Mouse (Mus musculus): ENCODE measurements around the gene Tvp23b.

Tvp23b gene

DNA sequence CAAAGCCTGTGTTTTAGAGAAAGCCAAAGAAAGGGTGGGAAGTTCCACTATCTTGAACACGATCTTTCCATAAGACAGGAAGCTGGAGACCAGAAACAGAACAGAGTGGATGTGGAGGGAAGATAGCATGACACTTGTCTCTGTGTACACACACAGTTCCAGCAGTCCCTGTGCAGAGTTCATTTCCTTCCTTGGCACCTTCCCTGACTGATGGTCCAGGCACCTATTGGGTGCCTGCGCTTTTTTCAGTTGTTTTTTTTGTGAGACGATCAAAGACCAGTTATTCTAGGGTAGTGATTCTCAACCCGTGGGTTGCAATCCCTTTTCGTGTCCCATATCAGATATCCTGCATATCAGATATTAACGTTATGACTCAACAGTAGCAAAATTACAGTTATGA is 58.7 kb downstream of the Tvp23b start:
- no peak for DNase-seq (ENCODE audit: extremely low spot score, low read depth, low spot score)

DNA sequence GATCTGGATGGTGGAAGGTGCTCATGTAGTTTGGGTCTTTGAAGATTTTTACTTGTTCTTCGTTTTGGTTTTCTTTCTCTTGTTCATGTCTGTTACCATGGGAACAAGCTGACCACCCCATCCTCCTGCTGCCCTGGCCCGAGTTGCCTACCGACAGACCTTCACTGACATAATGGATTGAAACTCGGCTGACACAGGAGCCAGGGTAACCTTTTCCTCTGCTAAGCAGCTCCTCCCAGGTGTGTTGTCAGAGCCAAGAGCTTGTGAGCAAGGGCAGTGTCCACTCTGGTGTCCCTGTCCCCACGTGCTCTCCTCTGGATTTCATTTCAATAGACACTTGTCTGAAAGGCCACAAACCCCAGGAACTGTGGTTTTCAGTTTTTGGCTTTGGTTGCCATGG is 59.7 kb downstream of the Tvp23b start:
- no peak for DNase-seq (ENCODE audit: extremely low spot score, low read depth, low spot score)

DNA sequence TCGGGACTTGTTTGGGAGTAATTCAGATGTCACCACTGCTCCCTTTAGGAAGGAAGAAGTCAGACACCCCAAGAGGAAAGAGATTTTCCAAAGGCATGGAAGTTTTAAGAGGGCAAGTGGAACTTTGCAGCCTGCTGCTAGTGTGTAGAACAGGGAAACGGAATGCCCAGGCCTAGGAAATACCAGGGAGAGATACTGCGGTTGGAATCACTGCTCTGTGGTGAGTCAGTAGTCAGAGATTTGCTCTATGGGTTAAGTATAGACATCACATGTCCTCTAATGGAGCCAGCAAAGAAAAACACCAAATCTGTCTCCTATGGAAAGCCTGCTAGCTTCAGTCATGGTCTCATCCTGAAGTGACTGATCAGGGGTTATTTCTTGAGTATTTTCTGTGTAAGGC is 60.9 kb downstream of the Tvp23b start:
- no peak for DNase-seq (ENCODE audit: extremely low spot score, low read depth, low spot score)

GRCm38 (mm10) chr11:62943538-62943937 is 64.3 kb downstream of the Tvp23b start:
- no peak for DNase-seq (ENCODE audit: extremely low spot score, low read depth, low spot score)

DNA sequence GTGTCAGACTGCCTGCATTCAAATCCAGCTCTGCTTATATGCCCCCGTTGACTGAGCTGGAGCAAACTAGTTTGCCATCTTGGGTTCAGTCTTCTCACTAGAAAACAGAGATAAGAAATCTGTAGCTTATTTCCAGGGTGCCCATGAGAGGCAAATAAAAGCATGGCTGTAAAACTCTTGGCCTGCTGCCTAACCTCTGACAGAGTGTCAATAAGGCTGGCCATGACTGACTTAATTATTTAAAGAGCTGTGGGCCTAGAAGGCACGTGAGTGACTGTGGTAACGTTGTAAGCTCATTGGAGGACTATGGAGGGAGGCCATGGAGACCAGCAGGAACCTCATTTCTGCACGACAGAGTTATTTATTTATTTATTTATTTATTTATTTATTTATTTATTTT is 66.3 kb downstream of the Tvp23b start:
- no peak for DNase-seq (ENCODE audit: extremely low spot score, low read depth, low spot score)

DNA sequence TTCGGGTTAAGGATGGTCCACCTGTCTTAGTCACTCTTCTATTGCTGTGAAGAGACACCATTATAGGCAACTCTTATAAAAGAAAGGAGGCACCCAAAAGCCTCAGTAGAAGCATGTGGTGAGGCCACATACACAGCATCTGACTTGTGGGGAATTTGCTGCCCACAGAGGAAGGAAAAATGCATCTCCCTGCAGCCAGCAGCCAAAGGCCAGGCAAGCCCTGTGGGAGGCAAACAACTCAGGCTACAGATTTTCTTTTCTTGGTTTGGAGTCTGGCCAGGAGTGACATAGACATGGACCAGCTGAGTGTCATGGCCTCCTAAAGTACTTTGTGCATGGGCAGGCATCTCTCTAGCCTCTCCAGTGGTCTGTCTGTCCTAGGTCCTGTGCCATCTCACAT is 70.3 kb downstream of the Tvp23b start:
- DNase-seq (ENCODE audit: extremely low spot score, low read depth, low spot score), result no peak

DNA sequence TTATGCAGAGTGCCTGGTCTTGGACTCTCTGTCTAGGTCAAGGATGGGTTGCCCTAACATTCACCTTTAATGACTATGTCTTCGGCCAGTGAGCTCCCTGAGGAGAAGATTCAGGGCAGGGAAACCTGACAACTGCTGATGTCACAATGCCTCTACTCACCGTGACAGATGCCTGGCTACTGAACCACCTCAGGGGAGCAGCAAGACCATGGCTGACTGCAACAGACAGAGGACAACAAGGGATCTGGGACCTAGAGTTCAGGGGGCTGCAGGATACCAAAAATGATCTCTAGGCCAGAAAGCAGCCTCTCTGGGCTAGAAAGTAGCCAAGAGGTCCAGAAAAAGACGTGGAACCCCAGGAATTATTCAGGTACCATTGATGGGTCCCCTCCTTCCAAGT is 71.8 kb downstream of the Tvp23b start, which contains the start of gene Cdrt4:
Gene Cdrt4, plus strand, starts transcription at position 182 of the 400 bp plus-strand sequence.
- no peak for DNase-seq (ENCODE audit: extremely low spot score, low read depth, low spot score)

DNA sequence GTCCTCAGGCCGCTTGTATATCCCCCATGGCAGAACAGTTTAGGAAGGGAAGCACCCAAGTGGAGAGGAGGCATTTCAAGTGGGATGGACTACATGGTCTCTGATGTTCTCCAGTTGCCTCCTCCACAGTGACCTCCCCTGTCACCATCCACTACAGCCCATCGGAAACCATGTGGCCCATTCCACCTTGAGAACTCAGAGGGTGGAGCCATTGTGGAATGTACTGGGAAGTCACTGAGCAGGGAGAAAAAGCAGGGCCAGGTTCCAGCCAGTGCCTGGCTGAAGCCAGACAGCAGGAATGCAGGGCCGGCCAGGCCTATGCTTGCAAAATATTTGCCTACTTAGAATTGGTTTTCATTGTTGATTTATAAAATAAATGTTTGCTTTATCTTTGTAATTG is 75.5 kb downstream of the Tvp23b start:
- no peak for DNase-seq (ENCODE audit: extremely low spot score, low read depth, low spot score)

DNA sequence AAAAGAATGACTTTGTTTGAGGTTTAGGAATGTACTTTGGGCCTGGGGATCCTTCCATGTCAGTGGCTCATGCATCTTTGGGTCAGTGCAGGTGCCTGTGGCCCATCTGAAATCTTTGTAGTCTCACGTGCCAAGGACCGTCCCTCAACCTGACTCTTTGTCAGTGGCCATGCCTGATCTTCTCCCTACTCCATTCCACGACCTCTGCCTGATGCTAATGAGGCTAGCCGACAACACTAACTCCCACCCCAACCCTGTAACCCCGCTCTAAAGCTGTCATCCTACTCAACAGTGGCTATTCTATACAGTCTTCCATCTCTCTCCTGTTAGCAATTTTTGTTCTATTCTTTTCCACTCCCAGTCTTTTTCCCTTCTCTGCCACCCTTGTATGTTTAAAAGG is 75.9 kb downstream of the Tvp23b start:
- DNase-seq (ENCODE audit: extremely low spot score, low read depth, low spot score), result no peak

DNA sequence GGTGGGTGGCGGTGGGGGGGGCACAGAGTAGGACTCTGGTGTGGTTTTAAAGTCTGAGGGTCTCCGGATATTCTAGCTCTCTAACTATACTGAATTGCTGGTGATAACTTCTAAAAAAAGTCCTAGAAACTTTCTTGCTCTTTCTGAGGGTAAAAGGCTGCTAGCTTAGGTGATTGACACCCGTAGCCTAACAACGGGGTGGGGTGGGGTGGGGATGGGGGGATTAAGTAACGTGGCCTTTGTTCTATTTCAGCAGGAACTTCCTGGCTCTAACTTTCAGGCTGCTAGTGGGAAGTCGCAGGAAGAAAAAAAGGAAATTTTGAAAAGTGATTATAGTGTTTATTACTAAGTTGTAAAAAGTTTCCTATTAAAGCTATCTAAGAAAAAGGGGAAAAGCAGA is 76.5 kb downstream of the Tvp23b start:
- no peak for DNase-seq (ENCODE audit: extremely low spot score, low read depth, low spot score)

GRCm38 (mm10) chr11:62957626-62958180 is 78.4 kb downstream of the Tvp23b start:
- DNase-seq (ENCODE audit: extremely low spot score, low read depth, low spot score), result no peak

GRCm38 (mm10) chr11:62963292-62963691 is 84.0 kb downstream of the Tvp23b start:
- DNase-seq (ENCODE audit: extremely low spot score, low read depth, low spot score), result no peak

DNA sequence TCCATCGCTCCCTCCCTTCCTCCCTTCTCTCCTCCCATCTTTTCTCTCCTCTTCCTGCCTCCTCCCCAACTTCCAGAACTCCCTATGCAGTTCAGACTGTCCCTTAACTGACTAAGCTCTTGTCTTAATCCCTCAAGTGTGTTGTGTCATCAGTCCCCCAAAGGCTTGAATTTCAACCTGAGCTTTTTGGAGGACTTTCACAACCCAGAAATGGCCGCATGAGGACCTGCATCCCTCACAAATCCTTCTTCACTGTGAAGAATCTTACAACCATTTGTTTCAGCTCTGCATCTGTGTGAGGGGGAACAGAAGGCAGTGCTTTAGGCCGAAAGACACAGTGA is 87.1 kb downstream of the Tvp23b start:
- no peak for DNase-seq (ENCODE audit: extremely low spot score, low read depth, low spot score)

Data from hindlimb bud, embryonic 11.5 days (tissue).